Mouse (Mus musculus) C2C12 (cell line): ENCODE results near the gene Kif3c.

ENCODE experiments used
- CEBPB ChIP-seq: IDR thresholded peaks from one replicate; pipeline ENCODE4 v1.6.1; 2011; ENCODE audit warnings: low read depth, mild to moderate bottlenecking, control low read depth, moderate library complexity
- CTCF ChIP-seq: IDR thresholded peaks from one replicate; pipeline ENCODE4 v1.5.1; 2011; ENCODE audit not compliant: control insufficient read depth, insufficient read depth, insufficient read length
- MAX ChIP-seq: IDR thresholded peaks from one replicate; pipeline ENCODE4 v1.6.1; 2011; ENCODE audit warnings: mild to moderate bottlenecking, control low read depth
- MYOD1 ChIP-seq: IDR thresholded peaks from one replicate; pipeline ENCODE4 v1.6.1; 2011; ENCODE audit warnings: low read depth; ENCODE audit not compliant: control insufficient read depth, insufficient read length
- USF1 ChIP-seq: IDR thresholded peaks from one replicate; pipeline ENCODE4 v1.6.1; 2011; ENCODE audit warnings: low read depth, mild to moderate bottlenecking, control low read depth, moderate library complexity

DNA sequence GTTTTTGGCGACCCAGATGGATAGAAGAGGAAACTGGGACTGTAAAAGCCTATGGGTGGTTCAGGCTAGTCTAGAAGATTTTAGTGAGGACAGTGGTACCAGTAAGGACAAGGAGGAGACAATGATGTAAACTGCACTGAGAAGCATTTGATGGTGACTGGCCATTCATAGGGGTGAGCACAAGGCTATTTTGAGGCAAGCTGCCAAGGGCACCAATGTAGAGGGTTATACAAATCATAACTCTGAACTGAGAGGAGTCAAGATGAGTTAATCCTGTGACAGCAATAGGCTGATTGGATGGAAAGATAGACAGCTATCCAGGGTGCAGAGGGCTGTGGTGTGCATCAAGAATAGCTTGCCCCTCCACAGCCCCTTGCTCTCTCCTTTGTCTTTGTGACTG is 19.9 kb downstream of the Kif3c start:
- no peak for TF ChIP-seq CTCF
- TF ChIP-seq MAX: no peak
- no peak for TF ChIP-seq USF1
- no peak for TF ChIP-seq MYOD1
- TF ChIP-seq CEBPB: no peak
